ENCODE assay signal across 8 mouse cellular contexts in the genomic region with DNA sequence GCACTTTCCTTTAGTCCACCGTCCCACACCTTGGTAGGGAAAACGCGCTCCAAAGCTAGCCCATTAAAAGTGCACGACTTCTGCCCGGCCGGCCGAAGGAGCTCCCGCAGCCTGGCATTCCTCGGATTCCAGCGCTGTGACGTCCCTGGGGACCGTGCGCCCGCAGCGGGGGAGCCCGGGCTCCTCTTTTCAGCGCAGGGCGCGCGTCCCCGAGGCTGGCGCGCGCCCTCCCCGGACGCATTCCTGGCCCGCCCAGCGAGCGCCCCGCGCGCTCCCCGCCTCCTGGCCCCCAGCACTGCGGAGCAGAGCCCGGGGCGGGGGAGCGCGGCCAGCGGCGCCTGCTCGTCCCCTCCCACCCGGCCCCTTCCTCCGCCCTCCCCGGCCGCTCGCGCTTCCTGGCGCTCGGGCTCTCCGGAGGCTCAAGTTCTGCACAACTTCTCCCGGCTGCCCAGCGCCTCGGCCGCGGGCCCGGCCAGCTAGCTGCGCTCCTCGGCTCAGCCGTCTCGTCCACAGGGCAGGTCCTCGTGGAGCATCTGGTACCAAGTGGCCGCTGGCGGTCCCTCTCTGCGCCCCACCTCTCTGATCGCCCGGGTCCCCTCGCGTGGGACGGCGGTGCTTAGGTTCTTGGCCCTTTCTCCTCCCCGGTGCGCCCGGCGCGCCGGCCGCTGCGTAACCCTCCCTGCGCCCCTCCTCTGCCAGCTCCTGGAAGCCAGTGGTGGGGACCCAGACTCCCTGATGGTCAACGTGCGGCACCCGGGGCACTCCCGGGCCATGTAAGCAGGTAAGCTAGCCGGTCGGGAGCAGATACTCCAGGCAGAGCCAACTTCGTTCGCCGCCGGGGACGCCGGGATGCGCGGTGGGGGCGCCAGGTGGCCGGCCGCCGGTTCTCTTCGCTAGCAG. TPM values are rescaled to one million over a fixed set of nuclear protein-coding genes. Genes with fewer than 3 reads are reported as not detected.
DNase-seq lines count a peak whose midpoint lies in the region; ATAC-seq and TF ChIP-seq lines count a peak whose summit lies in the region.

Ptpn14 (plus strand) TSS at position 385 of the 900 bp plus-strand sequence.

- 1% methylated on average over 70 of the region's 98 CpGs for WGBS in spleen, adult 2 months
- WGBS in forebrain, embryonic 12.5 days, result under 1% methylated on average over 97 of the region's 98 CpGs
- 2% methylated on average over 64 of the region's 98 CpGs for WGBS in lung, postnatal 0 days

- intact Hi-C loops in heart, postnatal 14 days (cut with DNase I), result loop anchor here (5.0 kb wide), 1 partner anchor 89 kb away; no protein-coding TSS in a partner anchor

- no peaks in the 10 kb centered on the region for H3K36me3 ChIP-seq in spleen, adult 2 months (ENCODE audit: control insufficient read depth, insufficient read depth, low read length)
- no peaks in the 10 kb centered on the region for H3K36me3 ChIP-seq in forebrain, embryonic 12.5 days (replicated peaks)
- no peaks in the 10 kb centered on the region for H3K36me3 ChIP-seq in lung, postnatal 0 days (ENCODE audit: insufficient read depth, low read length)

- peak; percentile 89 for ATAC-seq in forebrain, embryonic 12.5 days (ENCODE audit: low FRiP score)
- peak; percentile 94 for ATAC-seq in lung, postnatal 0 days

- H3K4me1 ChIP-seq in spleen, adult 2 months (ENCODE audit: control insufficient read depth, insufficient read depth, insufficient read length), result no peaks in the 10 kb centered on the region; the same call in 1 of the 2 replicates
- peaks cover 28% of the 10 kb centered on the region for H3K4me1 ChIP-seq in forebrain, embryonic 12.5 days
- peaks cover 10% of the 10 kb centered on the region; the same call in 1 of the 2 replicates for H3K4me1 ChIP-seq in lung, postnatal 0 days (ENCODE audit: insufficient read depth, low read depth, low read length)

- peak within 1 kb of the TSS; percentile 97 for H3K4me2 ChIP-seq in forebrain, embryonic 12.5 days
- peak within 1 kb of the TSS; percentile 93 for H3K4me2 ChIP-seq in lung, postnatal 0 days (replicated peaks; ENCODE audit: low read depth, low read length)

- no peaks in the 10 kb centered on the region for H3K9me3 ChIP-seq in forebrain, embryonic 12.5 days
- H3K9me3 ChIP-seq in lung, postnatal 0 days (ENCODE audit: low read length), result no peaks in the 10 kb centered on the region

- peak within 1 kb of the TSS; percentile 61 for H3K27ac ChIP-seq in spleen, adult 2 months (ENCODE audit: insufficient read depth, low read length)
- H3K27ac ChIP-seq in forebrain, embryonic 12.5 days, result peak within 1 kb of the TSS; percentile 48; the same call in 1 of the 2 replicates
- H3K27ac ChIP-seq in lung, postnatal 0 days (ENCODE audit: low read length), result peak within 1 kb of the TSS; percentile 98

- H3K27me3 ChIP-seq in spleen, adult 2 months (ENCODE audit: control insufficient read depth, insufficient read depth, low read length), result peaks cover 5% of the 10 kb centered on the region
- H3K27me3 ChIP-seq in forebrain, embryonic 12.5 days, result peaks cover 69% of the 10 kb centered on the region
- H3K27me3 ChIP-seq in lung, postnatal 0 days (replicated peaks; ENCODE audit: insufficient read depth, low read length), result no peaks in the 10 kb centered on the region

- peak within 1 kb of the TSS; percentile 71 for H3K9ac ChIP-seq in forebrain, embryonic 12.5 days
- H3K9ac ChIP-seq in lung, postnatal 0 days (replicated peaks; ENCODE audit: low read depth), result peak within 1 kb of the TSS; percentile 76

- H3K4me3 ChIP-seq in spleen, adult 2 months (ENCODE audit: extremely low read depth, insufficient read depth, insufficient read length), result peak within 1 kb of the TSS; percentile 65
- H3K4me3 ChIP-seq in forebrain, embryonic 12.5 days (replicated peaks), result peak within 1 kb of the TSS; percentile 57
- H3K4me3 ChIP-seq in lung, postnatal 0 days (ENCODE audit: low read depth, low read length), result peak within 1 kb of the TSS; percentile 77

- TF ChIP-seq EP300 in lung, postnatal 0 days (IDR thresholded peaks at IDR 0.05), result no peak

- DNase-seq in spleen, adult 2 months (ENCODE audit: low read depth in 1 of 2, low spot score in 2 of 2), result peak in 1 of 2 experiments; percentile 27
- DNase-seq in spleen, postnatal 14 days (ENCODE audit: low spot score in 2 of 2), result no peak
- DNase-seq in heart, postnatal 14 days, result peak; percentile 91 to 93
- no peak for DNase-seq in layer of hippocampus, adult 8-10 months (ENCODE audit: low spot score in 2 of 2)
- peak; percentile 96 for DNase-seq in lung, postnatal 0 days (ENCODE audit: low spot score)
- peak; percentile 29 for DNase-seq in retina, postnatal 7 days (ENCODE audit: low read depth, low spot score)
- DNase-seq in urinary bladder, postnatal 36 days (ENCODE audit: low spot score in 2 of 2), result peak; percentile 76 to 82

- TF ChIP-seq POLR2A in spleen, adult 2 months (IDR thresholded peaks at IDR 0.05; ENCODE audit: low read depth, low read length), result no peak

- TF ChIP-seq CTCF in spleen, adult 2 months (IDR thresholded peaks at IDR 0.05; ENCODE audit: extremely low read depth, insufficient read depth, insufficient read length, insufficient replicate concordance), result no peak
- no peak for TF ChIP-seq CTCF in lung, postnatal 0 days (IDR thresholded peaks at IDR 0.05)

RNA-seq across cellular contexts. Expression of gene Ptpn14, which starts in this region (rescaled TPM):
- polyA plus RNA-seq in spleen, adult 2 months (2012; rRNA removed), result 7.1 and 11.2 TPM in 2 replicates
- 2.8 and 3.3 TPM in 2 replicates for polyA plus RNA-seq in forebrain, embryonic 12.5 days (2016; fragmentation: Nextera tagmentation; extraction: Ambion mirVana)
- total RNA-seq in heart, postnatal 14 days (2021), result 10 to 100 TPM; 32.1 to 33.1 TPM
- 10 to 100 TPM; 11.1 to 16.1 (median 12.3) TPM for total RNA-seq in layer of hippocampus, adult 8-10 months (2022)
- 4.9 and 5.2 TPM in 2 replicates for polyA plus RNA-seq in lung, postnatal 0 days (2015; fragmentation: Nextera tagmentation; extraction: Ambion mirVana)

Comparison
In these comparisons a context has a peak if more than half of its experiments do, and no peak if none do; other contexts are left out.
1. DNase-seq: peak in heart, postnatal 14 days (2 of 2), lung, postnatal 0 days (single experiment), retina, postnatal 7 days (single experiment) and urinary bladder, postnatal 36 days (2 of 2); none in spleen, postnatal 14 days (0 of 2) and layer of hippocampus, adult 8-10 months (0 of 2).
2. H3K27ac ChIP-seq: peak in every context shown above with its lines; median percentile 98 in lung, postnatal 0 days; 61 in spleen, adult 2 months; 48 in forebrain, embryonic 12.5 days.
3. Peak in every context shown above with its lines, with median percentiles within 50 percentile points of each other: H3K4me3 ChIP-seq.